Comparison of ENCODE assay signal across 14 mouse cellular contexts in the genomic region with DNA sequence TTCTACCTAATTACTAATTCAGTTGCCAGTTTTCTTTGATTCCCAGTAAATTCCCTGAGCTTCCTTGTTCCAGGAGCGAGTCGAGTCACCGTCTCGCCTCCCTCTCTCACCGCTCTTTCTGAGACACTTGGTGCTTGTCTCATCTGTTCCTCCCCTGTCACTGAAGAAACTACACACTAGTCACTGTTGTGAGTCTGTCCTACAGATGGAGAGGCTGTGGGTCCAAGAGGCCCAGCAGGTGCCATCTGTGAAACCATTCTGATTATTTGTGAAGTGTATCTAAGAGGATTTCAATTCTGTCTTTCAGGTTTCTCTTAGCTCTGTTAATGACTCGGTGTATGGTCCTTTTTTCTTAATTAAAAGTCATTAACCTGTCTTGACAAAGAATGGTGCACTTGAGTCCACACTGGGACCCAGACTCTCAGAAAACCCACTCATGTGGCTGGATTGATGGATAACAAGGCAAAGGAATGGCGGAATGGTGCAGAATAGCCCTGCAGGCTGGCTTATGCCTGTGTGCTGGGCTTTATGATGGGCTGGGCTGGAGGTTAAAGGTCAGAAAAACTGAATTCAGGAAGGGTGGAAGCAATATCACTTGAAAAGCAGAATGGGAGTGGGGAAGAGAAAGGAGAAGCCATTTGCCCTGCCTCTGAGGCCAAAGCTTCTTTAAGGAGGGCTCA.
DNase-seq lines count a peak whose midpoint lies in the region; ATAC-seq and TF ChIP-seq lines count a peak whose summit lies in the region.
"Had no signal": no experiment of that assay in that cellular context is flagged by ENCODE, and none has a peak within 500 bp of the region (broad histone marks: within the 10 kb centered on the region; RNA-seq: fewer than 3 reads in every experiment).

No protein-coding gene starts in this region.

- H3K4me1 ChIP-seq in midbrain, embryonic 10.5 days = peaks cover 21% of the 10 kb centered on the region
- H3K4me1 ChIP-seq in midbrain, postnatal 0 days (ENCODE audit: insufficient read depth, low read length) = no peaks in the 10 kb centered on the region
- peaks cover 8% of the 10 kb centered on the region for H3K4me1 ChIP-seq in hindbrain, embryonic 16.5 days (ENCODE audit: control insufficient read depth, insufficient read depth, low read depth, low read length)
- no peaks in the 10 kb centered on the region for H3K4me1 ChIP-seq in stomach, embryonic 16.5 days (ENCODE audit: control insufficient read depth, insufficient read depth, low read length)
- H3K4me1 ChIP-seq: limb, embryonic 15.5 days had no signal

- 71% methylated on average over 7 of the region's 7 CpGs for WGBS in midbrain, embryonic 10.5 days
- WGBS in midbrain, postnatal 0 days = 66% methylated on average over 7 of the region's 7 CpGs
- WGBS in hindbrain, embryonic 16.5 days = 61% methylated on average over 7 of the region's 7 CpGs
- WGBS in stomach, embryonic 16.5 days = 84% methylated on average over 7 of the region's 7 CpGs

- H3K9ac ChIP-seq in midbrain, postnatal 0 days (replicated peaks; ENCODE audit: low read length, poor library complexity, severe bottlenecking) = no peak overlapping the region
- H3K9ac ChIP-seq in hindbrain, embryonic 16.5 days (ENCODE audit: low read depth, low read length) = no peak overlapping the region
- H3K9ac ChIP-seq in stomach, embryonic 16.5 days (ENCODE audit: low read length) = no peak overlapping the region
- H3K9ac ChIP-seq: limb, embryonic 15.5 days had no signal

- H3K27me3 ChIP-seq in midbrain, embryonic 10.5 days (ENCODE audit: low read depth, poor library complexity, severe bottlenecking) = no peaks in the 10 kb centered on the region
- H3K27me3 ChIP-seq in midbrain, postnatal 0 days (ENCODE audit: insufficient read depth, low read length) = no peaks in the 10 kb centered on the region
- H3K27me3 ChIP-seq in hindbrain, embryonic 16.5 days (replicated peaks; ENCODE audit: control insufficient read depth, insufficient read depth, low read length) = no peaks in the 10 kb centered on the region
- H3K27me3 ChIP-seq in stomach, embryonic 16.5 days (ENCODE audit: control insufficient read depth, insufficient read depth, low read length) = no peaks in the 10 kb centered on the region
- H3K27me3 ChIP-seq: limb, embryonic 15.5 days had no signal

- H3K4me3 ChIP-seq in midbrain, embryonic 10.5 days = no peak overlapping the region
- H3K4me3 ChIP-seq in midbrain, postnatal 0 days (ENCODE audit: low read depth, low read length) = no peak overlapping the region
- H3K4me3 ChIP-seq in hindbrain, embryonic 16.5 days (ENCODE audit: low read length) = no peak overlapping the region
- no peak overlapping the region for H3K4me3 ChIP-seq in stomach, embryonic 16.5 days (replicated peaks; ENCODE audit: low read length)
- H3K4me3 ChIP-seq: erythroblast, embryonic 14.5 days; limb, embryonic 15.5 days had no signal

- no peak for DNase-seq in cerebellum, postnatal 4 days (ENCODE audit: low spot score in 2 of 2)
- DNase-seq in midbrain, embryonic 10.5 days (ENCODE audit: low spot score) = no peak
- DNase-seq in midbrain, postnatal 0 days (ENCODE audit: low spot score) = no peak
- DNase-seq in lung, postnatal 10 days = no peak
- DNase-seq: gastrocnemius, postnatal 10 days; kidney, adult 8-10 months; thymus, postnatal 25 days had no signal

- no peaks in the 10 kb centered on the region for H3K9me3 ChIP-seq in midbrain, embryonic 10.5 days (replicated peaks)
- no peaks in the 10 kb centered on the region for H3K9me3 ChIP-seq in midbrain, postnatal 0 days (ENCODE audit: low read length)
- no peaks in the 10 kb centered on the region for H3K9me3 ChIP-seq in hindbrain, embryonic 16.5 days (ENCODE audit: control insufficient read depth, low read length)
- no peaks in the 10 kb centered on the region for H3K9me3 ChIP-seq in stomach, embryonic 16.5 days (replicated peaks; ENCODE audit: control insufficient read depth, low read length)
- H3K9me3 ChIP-seq: limb, embryonic 15.5 days had no signal

- no peak overlapping the region for H3K4me2 ChIP-seq in midbrain, postnatal 0 days (ENCODE audit: low read depth, low read length, poor library complexity, severe bottlenecking)
- H3K4me2 ChIP-seq in hindbrain, embryonic 16.5 days (ENCODE audit: low read length) = no peak overlapping the region
- H3K4me2 ChIP-seq in stomach, embryonic 16.5 days (ENCODE audit: low read depth, low read length) = no peak overlapping the region
- H3K4me2 ChIP-seq: heart, embryonic 11.5 days; limb, embryonic 15.5 days had no signal

- peak; percentile 47; the same call in 1 of the 2 replicates for ATAC-seq in cerebellum, adult (ENCODE audit: insufficient number of reproducible peaks, low FRiP score, low TSS enrichment)
- ATAC-seq in midbrain, postnatal 0 days (ENCODE audit: low FRiP score) = no peak
- peak; percentile 29; the same call in 1 of the 2 replicates for ATAC-seq in hindbrain, embryonic 16.5 days
- no peak for ATAC-seq in stomach, embryonic 16.5 days (ENCODE audit: insufficient read depth, low FRiP score)
- no peak for ATAC-seq in megakaryocyte progenitor cell, adult 5-6 weeks (replicated peaks; ENCODE audit: poor library complexity)

- peak overlapping the region; percentile 65; the same call in 1 of the 2 replicates for H3K27ac ChIP-seq in midbrain, embryonic 10.5 days (replicated peaks)
- no peak overlapping the region for H3K27ac ChIP-seq in midbrain, postnatal 0 days (ENCODE audit: low read depth, low read length)
- H3K27ac ChIP-seq in hindbrain, embryonic 16.5 days (ENCODE audit: low read depth, low read length) = no peak overlapping the region
- H3K27ac ChIP-seq in stomach, embryonic 16.5 days (ENCODE audit: low read length) = peak overlapping the region; percentile 54; the same call in 1 of the 2 replicates
- H3K27ac ChIP-seq: limb, embryonic 15.5 days had no signal

- no peak for TF ChIP-seq CTCF in midbrain, postnatal 0 days (IDR thresholded peaks at IDR 0.05)

- no peaks in the 10 kb centered on the region for H3K36me3 ChIP-seq in midbrain, embryonic 10.5 days
- H3K36me3 ChIP-seq in midbrain, postnatal 0 days (ENCODE audit: insufficient read depth, low read length) = no peaks in the 10 kb centered on the region
- H3K36me3 ChIP-seq in hindbrain, embryonic 16.5 days (ENCODE audit: control insufficient read depth, insufficient read depth, low read length) = no peaks in the 10 kb centered on the region
- H3K36me3 ChIP-seq in stomach, embryonic 16.5 days (ENCODE audit: control insufficient read depth, insufficient read depth, low read length) = no peaks in the 10 kb centered on the region
- H3K36me3 ChIP-seq: limb, embryonic 15.5 days had no signal

Comparison
In these comparisons a context has a peak if more than half of its experiments do, and no peak if none do; other contexts are left out.
1. H3K27ac ChIP-seq: peak in midbrain, embryonic 10.5 days (single experiment) and stomach, embryonic 16.5 days (single experiment); none in midbrain, postnatal 0 days (single experiment) and hindbrain, embryonic 16.5 days (single experiment).
2. ATAC-seq: peak in cerebellum, adult (single experiment) and hindbrain, embryonic 16.5 days (single experiment); none in midbrain, postnatal 0 days (single experiment), stomach, embryonic 16.5 days (single experiment) and megakaryocyte progenitor cell, adult 5-6 weeks (single experiment).